Mouse (Mus musculus) thymus, postnatal 25 days (tissue): Measurements from ENCODE around the gene Kif16b.

ENCODE experiments used
- DNase-seq: peaks from one replicate; pipeline ENCODE4 v3.0.0; 2022

The Kif16b gene

DNA sequence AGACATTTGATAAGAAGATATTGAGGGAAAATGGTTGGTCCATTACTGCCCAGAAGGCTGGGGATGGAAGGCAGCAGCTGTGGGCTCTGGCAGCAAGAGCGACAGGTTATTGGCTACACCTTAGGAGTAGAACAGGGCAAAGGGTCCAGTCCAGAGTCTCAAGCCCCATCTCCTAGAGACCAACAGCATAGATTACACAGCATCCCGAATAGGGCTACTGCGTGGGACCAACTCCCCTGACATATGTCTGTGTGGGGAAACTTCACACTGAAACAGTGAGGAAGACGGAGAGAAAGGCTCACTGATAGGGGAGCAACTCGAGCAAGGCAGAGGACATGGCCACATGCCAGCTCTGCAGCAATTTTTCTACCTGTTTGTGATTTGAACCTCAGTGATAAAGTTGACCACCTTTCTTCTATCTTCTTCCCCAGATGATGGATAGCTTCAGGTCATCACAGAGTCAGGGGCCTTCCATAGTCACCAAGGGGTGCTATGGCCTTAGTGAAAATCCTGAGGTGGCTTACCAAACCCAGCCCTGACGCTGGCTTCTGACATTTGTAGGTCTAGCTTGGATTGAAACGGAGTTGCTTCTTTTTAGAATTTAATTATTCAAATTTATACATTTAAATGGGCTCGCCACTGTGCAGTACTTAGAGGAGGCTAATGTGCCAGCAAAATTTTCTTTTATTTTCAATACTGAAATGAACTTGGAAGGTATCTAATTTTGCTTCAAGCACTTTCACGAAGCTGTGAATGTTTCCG lies 170.1 kb downstream of the Kif16b start:
- no peak for DNase-seq

DNA sequence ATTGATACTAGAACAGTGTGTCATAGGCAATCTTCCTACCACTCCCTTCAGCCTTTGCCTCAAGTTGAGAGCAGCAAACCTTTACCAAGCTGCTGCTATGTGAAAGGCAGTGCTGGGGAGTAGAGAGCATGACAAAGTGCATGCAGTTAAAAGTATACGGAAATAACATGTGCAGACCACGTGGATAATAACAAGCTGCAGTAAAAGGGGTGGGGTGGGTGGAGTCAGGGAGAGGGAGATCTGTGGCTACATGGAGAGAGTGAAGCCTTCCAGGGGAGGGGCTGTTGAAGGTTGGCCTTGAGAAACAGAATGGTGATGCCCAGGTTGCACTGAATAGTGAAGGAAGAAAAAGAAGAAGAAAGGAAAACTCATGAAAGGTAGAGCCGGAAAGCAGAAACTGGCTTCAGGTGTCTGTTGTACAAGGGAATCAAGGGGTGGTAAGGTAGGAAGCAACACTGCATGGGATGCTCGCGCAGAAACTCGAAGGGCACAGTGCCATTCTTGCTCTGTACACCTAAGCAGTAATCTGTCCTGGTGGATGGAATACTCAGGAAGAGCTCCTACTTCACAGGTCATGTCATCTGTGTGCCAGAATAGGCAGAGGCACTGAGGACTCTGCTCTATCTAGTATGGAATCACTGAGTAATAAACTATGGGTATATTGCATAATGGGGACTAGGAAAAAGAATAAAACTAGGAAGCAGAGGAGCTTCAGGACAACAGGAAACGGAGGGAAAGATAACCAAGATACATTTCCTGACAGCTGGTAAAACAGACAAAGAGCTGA lies 176.9 kb downstream of the Kif16b start:
- no peak for DNase-seq

DNA sequence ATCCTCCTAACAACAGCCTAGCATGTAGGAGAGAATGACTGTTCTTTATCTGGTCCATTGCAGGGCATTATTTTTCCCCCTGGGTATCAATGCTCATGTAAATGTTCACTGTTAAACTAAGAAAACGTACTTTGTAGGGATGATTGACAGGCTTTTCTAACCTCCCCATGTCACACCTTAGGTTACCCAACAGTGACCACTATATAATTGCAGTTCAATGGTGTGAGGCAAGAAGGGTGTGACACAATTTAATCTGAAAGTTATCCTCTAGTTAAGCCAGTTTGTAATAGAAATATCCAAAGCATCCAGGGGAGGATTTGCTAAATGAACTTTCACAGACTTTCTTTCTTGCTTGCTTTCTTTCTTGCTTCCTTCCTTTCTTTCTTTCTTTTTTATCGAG lies 181.2 kb downstream of the Kif16b start:
- no peak for DNase-seq

DNA sequence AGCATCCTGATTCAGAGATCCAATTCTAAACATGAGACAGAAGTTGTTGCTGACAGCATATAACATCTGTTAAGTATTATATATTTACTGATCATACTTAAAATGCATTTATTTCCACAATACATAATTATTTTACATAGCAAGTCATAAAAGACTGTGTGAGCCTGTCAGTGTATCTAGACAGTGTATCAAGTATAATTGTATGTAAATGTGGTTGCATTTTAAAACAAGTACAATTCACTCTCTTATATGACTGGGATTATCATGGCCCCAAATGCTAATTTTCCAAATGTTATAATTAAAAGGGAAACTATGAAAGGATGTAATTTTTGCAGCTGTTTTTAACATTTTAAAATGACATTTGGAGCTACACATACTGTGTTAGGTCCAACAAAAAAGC lies 182.3 kb downstream of the Kif16b start:
- DNase-seq: no peak

DNA sequence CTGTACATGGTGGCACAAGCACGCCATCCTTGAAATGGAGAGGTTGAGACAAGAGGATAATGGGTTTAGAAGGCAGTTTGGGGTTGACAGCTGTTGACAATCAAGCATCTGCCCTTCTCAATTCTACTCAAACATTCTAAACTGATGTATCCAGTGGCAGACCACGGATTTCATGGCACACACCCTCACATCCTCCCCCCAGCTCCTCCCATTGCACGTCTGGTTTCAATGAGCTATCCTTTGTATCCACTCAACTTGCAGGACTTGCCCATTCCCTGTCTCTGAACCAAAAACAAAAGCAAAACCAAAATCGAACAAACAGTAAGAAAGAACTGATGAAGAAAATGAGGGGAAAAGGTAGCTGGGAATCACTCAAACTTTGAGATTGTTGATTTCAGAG lies 183.7 kb downstream of the Kif16b start:
- DNase-seq: no peak

DNA sequence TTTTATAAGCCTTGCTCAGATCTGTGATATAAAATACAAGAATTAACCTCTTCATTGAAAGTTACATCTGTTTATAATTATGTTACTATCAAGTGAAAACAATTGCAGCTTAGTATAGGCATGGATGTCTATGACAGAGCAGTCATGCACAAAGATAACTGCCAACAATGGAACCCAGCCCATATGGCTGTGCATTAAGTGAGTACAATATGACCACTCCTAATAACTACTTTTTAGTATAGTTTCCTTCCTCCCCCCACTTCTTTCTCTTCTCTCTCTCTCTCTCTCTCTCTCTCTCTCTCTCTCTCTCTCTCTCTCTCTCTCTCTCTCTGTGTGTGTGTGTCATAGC lies 185.4 kb downstream of the Kif16b start:
- no peak for DNase-seq

DNA sequence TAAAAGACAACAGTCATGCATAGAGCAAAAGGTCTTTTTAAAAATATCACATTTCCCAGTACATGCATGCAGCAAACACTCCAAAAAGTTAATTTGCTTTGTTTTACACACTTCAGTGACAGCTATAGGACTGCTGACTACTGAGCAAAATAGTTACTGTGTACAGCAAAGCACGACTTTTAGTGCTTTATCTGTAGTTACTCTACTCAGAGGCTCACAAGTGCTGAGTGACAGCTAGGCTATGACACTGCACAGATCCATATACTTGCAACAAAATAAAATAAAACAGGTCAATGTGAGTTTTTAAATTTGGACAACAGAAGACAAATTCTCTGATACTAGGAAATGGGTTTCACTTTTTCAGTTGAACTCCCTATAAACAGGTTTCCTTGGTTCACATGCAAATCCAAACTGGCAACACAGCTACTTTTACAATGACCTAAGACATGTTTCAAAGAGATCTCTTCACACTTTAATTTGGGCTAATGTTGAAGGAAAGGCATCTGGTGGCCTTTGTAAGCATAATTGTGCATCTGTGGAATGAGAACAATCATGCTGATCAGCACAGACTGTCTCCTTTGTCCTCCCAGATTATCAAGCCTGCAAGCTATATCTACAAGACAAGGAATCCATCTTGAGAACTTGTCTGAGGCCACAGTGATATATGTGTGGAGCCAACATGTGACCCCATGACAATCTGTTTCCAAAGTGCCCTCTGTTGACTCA lies 186.0 kb downstream of the Kif16b start:
- no peak for DNase-seq

DNA sequence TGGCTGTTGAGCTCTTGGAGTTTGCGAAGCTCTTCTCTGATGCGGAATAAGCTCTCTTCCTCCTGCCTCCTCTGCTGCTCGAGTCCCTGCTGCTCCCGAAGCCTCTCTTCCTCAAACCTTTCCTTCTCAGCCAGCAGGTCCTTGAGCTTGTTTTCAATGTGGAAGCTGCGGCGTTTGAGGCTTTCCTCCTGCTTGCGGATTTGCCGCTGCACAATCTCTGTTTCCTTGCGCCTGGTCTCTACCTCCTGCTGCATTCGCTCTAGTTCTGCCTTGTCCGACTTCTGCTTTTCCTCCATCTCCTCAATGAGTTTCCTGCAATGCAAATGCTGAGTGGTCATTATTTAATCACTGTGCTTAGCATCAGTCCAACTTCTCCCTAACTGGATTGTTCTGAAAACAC lies 188.6 kb downstream of the Kif16b start:
- no peak for DNase-seq

DNA sequence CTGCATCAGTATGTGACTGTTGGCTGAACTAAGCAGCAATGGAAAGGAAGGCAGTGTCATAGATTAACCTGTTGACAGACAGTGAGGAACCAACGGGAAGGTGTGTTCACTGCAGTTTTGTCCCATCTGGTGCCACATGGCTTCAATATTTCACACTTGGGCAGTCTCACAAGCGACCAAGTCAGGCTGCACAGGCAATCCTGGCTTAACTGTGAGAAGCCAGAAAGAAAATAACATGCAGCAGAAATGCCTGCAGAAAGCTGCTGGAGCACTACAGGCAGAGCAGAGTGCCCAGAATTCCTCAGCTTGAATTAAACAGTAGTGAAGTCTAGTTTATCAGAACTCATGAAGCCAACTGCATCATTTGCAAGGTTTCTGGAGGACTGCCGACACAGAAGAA lies 192.0 kb downstream of the Kif16b start:
- no peak for DNase-seq

DNA sequence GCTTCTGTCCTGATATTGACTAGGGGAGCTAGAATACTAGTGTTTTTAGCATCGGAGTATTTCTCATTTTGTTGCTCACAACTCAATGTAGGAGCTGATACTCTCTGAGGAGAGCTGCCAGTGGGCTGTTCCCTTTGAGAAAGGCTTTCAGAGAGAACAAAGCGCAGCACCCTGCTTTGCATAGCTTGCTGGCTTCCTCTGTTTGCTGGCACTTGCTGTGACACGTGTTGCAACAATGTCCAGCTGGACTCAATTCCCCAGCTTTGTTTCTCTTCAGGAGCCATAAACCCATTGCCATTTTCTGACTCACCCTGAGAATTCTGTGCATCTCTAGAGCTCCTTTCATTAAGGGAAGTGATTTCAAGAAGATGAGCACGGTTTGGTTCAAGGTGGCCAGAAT lies 200.6 kb downstream of the Kif16b start:
- DNase-seq: no peak

DNA sequence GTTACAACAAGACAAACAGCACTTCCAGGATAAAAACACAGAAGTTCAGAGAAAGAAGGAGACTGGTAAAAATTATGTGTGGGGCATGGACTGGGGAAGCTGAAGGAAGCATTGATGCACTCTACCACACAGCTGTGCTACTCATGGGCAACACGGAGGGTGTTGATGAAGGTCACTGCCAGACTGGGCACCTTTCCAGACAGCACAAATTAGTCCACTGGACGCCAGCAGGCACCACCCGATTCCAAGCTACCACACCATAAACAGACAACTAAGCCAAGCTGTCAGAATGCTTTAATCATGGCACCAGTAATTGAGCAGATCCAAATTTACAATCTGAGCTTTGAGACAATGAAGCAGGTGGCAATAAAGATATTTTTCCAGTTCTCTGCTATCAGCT lies 202.7 kb downstream of the Kif16b start:
- DNase-seq: no peak

DNA sequence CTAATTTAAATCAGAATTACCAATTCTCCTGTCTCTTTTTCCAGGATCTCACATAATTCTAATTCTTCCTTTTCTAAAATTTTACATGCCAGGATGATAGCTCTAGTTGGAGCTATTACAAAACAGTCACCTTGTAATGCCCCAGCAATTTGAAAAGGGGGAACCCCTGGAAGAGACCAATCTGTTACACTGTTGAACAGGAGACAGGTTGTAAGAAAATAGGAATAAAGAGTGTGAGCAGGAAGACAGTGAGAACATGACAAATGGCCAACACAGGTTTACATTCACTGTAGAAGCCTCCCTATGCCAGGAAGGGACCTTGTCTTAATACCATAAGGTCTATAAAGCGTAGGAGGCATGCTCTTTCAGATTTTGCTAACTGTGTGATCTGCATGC lies 206.4 kb downstream of the Kif16b start:
- no peak for DNase-seq

DNA sequence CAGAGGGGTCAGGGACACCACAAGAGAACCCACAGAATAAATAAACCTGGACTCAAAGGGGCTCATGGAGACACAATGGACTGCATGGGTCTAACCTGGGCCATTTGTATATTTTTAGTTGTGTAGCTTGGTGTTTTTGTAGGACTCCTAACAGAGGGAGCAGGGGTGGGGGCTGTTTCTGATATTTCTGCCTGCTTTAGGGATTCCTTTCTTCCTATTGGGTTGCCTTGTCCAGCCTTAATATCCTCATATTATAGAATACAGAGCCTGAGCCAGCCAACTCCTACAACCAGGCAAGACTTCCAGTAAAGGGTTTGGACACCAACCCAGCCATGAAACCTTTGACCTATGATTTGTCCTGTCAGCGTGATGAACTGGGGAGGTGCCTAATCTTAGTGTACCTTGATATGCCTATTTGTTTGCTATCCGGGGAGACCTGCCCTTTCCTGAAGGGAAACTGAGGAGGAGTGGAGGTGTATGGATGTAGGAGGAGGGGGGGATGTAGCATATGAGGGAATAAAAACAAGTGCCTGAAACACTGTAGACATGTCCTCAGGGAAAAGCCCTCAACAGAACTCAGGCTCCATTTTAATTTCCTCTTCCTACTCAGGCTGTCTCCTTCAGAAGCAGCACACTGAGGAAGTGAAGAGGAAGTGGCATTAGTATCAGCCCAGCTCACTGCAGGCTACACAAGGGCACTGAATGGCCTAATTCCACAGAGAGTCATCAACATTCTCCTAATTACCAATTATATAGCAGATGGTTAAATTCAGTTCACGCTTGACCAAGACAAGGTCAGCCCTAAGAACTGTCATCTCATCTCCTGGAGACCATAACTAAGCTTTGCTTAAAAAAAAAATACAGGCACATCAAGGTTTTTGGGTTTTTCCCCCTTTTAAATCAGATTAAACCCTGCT lies 207.1 kb downstream of the Kif16b start:
- no peak for DNase-seq

DNA sequence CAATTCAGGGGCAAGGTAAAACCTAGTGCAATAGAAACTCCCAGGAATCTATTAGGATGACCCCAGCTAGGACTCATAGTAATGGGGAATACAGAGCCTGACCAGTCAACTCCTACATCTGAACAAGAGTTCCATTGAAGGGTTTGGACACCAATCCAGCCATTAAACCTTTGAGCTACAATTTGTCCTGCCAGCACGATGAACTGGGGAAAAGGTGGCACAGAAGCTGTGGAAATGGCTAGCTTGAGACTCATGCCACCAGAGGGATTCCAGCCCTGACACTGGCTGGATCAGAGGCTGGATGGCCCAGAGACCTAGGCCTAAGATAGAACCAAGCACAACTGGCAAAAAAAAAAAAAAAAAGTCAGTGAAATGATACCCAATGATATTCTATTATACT lies 207.9 kb downstream of the Kif16b start:
- no peak for DNase-seq

DNA sequence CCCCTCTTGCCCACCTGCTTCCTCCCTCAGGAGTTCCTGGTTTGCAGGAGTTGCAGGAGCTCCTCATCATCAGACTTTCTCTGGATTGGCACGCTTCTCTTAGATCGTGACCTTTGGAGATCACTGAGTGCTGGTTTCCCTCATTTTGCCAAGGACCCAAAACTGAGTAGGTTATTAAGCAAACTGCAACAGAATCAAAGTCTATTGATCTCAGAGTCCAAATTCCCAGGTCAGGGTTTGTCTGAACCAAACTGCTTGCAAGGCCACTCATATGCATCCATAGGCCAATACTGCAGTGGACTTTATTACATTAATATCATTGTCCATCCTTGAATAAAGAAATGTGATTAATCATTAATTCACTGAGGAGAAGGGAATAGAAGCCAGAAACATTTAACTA lies 211.8 kb downstream of the Kif16b start:
- DNase-seq: no peak

DNA sequence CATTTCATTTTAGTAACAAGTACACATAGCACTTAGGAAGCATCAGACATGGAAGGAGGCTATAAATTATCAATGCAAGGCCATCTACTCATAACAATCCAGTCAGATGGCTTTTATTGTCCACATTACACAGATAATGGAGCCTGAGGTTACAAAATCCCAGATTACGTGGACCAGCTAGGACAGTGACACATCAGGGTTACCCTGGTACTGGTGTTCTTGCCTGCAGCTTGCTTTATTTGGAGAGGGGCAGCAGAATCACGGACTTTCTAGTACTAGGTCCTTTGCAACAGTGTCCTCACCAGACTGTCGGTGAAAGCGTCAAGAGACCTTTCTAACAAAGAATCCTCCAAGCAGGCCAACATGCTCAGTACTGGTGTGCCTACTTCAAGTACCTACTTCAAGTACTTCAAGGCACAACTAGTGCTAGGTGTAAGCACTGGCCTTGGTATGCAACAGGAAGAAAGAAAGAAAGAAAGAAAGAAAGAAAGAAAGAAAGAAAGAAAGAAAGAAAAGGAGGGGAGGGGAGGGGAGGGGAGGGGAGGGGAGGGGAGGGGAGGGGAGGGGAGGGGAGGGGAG lies 213.3 kb downstream of the Kif16b start:
- DNase-seq: no peak

DNA sequence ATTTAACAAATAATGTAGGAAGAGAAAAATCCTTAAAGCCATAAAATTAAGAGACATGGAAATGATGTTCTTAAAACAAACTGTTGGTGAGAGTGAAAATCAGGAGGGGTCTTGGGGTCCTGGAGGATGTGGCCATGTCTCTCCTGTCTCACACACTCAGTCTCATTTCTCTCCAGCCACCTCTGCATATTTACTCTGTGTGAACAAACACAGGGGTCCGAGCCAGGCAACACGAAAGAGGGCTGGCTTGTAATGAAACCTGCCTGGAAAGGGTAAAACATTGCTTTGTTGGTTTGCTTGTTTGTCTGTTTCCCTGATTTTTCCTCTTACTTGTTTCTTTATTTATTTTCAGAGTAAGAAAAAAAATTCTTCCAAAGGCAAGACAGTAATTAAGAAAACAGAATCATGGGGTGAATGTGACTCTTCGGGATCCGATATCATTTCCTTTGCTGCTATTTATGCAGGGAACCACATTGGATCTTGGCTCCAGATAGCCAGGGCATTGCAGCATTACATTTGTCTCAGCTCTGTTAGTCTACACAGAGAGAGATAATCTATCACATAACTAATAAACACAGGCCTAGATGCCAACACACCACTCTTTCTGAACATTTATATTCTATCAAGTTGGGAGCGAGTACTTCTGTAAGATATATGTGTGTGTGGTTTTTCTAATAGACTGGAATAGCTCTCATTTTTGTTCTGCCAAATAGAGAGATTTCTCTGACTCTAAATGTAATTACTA lies 218.2 kb downstream of the Kif16b start:
- DNase-seq: no peak

DNA sequence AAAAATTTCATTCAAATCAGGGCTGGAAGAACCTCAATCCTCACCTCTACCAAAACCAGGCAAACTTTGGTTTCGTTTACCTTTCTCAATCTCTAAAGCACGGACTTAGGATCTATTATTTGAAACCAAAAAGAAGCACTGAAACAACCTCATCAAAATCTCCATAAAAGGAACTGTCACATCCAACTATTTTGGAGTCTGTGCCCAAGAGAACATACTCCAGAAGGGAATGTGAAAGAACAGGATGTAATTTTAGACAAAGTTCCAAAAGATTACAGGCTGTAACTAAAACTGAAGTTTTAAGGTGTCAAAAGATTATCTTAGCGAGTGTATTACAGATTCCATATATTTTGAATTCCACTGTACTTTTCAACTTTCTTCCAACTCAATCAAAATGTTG lies 232.9 kb downstream of the Kif16b start:
- DNase-seq: no peak

DNA sequence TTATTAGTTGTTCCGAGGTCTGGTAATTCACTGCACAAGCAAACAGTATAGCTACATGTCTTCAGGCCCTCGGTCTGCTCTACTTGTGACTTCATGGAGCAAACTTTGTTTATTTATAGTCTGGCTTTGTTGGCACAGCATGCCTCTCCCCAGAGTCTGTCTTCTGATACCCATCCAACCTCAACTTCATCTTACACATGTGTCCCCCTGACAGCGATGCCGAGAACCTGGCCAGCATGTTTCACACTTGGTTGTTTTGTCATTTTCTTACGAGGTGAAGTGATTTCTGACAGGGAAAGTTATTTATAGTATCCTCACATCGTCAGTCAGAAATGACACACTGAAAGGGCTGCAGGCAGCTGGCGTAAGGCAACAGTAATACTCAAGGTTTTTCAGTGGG lies 249.7 kb downstream of the Kif16b start:
- no peak for DNase-seq

DNA sequence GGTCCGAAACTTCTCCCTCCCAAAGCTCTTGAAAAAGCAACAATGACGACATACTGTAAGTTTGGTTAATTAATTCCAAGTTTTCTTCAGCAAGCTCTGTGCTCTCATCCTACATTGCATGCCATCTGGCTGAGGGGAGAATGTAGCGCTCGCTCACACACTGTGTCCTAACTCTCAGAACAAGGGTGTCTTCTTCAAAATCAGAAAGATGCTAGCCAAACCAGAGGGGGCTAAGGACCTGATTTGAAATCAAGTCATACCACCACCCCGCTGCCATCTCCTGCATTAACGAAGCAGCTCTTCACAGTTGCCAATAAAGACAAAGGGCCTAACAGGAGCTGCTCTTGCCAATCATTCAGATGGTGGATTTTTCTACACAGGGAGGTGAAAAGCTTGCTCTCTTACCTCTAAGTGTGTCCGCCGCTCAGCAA lies 253.3 kb downstream of the Kif16b start:
- DNase-seq: no peak

DNA sequence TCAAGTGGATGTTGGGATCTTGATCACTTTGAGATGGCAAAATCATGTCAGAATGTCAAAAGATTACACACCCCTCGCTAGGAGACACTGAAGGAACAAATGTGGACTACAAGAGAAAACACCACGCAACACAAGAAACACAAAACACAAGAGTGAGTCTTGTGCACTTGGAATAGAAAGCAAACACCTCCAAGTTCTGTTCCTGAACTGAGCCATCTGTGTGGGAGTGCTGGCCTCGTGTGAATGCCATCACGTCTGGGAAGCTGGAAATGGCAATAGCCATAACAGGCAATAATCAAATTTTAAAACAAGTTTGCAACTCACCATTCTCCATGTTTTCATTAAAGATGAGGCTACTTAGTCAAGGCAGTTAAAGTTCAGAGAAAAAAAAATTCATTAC lies 254.5 kb downstream of the Kif16b start:
- no peak for DNase-seq

DNA sequence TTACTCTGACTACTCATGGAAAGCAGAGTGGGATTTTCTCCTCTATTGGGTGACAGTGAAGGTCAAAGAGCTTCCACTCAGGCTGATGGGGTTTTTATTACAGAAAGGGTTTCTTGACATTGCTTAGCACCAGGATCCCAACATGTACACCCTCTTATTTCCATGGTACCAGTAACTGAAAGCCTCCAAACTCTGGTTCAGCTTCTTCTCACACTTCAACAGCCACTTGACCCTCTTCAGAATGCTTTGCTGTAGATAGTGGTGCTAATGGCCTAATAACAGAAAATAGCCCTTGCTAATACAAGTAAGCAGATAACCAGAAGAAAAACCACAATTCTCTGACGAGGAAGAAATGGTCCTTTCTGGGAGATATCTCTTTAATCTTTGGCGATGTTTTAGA lies 259.6 kb downstream of the Kif16b start:
- no peak for DNase-seq
